Mouse (Mus musculus): ENCODE data around the gene Slc35f1. TPM values are rescaled to one million over a fixed set of nuclear protein-coding genes. Genes with fewer than 3 reads are reported as not detected.

Slc35f1 gene
- total RNA-seq, 2 experiments from 2014 or later: 32.1 to 33.9 TPM

DNA sequence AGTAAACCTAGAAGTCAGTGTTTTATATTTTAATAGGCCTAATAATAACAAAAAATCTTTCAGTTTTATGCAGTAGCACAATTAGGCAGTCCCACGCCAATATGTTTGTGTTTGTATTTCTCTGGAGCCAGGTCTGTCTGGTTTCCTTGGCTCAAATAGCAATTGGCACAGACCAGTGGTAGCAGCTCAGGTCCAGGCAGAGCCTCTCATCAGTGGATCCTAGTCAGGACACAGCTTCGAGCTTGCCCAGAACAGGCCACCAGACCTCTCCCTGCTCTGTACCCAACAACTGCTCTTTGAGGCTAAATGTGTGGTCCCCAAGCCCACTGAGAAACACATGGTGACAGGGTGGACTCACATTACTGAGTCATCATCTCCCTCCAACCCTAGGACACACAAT is 412.1 kb downstream of the Slc35f1 start:
- DNase-seq: no peak

- no peak for DNase-seq
Measured at GRCm38 (mm10) chr10:53115028-53115427, 424.7 kb downstream of the Slc35f1 start.

DNA sequence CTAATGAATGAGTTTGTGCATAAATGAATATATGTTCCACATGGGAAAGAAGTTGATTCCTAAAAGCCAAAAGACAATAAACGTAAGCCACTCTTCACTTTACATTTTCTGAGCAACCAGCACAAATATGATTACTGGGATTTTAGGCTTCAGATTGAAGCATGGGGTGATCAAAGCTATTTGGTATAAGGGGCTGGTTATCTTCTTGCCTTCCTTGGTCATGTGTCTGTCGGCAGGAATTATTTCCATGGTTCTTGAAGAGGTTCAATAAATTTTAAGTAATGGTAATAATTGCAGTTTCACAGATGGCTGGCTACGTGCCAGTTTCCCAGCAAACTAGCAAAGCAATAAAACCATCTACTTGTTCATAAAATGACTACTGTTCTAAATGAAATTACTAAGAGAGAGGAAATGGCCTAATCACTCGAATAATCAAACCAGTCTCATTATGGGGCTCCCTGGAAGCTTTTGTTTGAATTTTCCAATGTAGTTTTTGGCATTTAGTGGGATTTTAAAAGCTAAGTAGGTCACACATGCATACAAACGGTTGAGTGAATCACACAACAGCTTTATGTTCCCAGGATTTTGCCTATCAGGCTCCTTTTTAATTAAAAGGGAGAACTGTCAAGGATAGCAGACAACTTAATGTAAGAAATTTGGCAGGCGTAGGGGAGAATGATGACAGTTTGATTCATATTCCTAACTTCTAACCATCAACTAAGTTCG is 425.5 kb downstream of the Slc35f1 start:
- peak in 1 of 2 experiments; percentile 13 for DNase-seq

DNA sequence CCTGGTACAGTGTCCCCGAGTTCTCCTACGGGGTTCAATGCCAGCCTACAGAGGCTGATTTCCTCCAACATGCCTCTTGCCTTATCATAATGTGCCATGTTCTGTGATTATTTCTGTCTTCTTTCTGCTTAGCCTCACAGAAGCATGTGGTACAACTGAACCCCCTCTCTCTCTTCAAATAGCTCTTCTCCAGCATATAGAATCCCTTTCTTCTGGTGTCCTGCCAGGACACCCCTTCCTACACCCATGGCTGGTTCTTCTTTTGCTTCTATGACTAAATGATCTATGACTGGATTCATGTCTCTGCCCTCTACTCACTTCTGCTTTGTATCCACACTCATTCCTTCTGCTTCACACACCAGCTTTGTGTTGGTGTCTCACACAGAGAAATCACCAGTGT is 430.3 kb downstream of the Slc35f1 start:
- DNase-seq: no peak

DNA sequence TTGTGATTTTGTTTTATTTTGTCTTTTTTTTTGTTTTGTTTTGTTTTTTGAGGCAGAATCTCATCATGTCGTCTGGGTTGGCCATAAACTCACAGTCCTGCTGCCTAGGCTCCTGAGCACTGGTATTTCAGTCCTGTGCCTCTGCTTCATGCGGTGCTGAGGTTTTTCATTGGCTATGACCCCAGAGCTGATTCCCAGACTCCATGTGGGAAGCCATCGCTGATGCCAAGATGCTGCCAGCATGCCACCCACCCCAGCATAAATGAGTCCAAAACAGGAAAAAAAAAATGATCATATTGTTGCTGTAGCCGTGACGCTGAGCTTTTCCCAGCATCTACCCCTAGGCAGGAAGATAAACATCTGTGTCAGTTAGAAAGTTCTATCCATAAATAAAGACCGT is 434.0 kb downstream of the Slc35f1 start:
- peak; percentile 25 to 29 for DNase-seq

GRCm38 (mm10) chr10:53132707-53133106 is 442.4 kb downstream of the Slc35f1 start:
- DNase-seq: no peak

DNA sequence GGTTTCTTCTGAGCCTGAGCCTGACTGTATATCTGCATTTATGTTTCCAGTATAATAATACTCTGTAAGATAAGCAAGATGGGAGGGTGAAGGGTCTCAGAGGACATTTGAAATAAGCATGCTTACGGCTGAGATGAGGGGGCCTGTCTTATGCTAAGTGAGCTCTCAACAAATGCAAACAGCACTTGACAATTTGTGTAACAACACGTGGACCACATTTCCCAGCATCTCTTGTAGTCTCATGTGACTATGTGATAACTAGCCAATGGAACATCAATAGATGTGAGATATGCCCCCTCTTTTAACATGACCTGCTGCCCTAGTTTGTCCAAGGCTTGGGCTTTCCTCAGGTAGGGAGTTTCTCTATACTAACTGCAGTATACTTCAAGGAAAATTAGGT is 460.0 kb downstream of the Slc35f1 start:
- no peak for DNase-seq

GRCm38 (mm10) chr10:53150916-53151315 is 460.6 kb downstream of the Slc35f1 start:
- no peak for DNase-seq

DNA sequence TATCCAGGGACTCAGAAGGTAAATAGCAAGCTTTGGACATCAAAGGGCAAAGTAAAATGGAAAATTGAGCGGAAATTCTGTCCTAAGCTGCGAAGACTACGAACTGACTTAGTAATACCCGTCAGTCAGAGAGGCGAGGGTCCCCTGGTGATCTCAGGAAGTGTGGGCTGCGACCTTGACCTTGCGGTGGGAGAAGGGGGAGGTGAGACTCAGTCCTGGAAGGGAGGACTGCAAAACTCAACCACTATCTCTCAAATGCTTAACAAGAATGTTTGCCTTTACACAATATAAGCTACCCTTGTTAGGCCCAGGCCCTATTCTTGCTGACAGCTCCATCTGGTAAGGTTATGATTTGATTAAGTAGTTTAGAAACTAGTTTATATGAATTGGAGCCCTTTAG is 466.0 kb downstream of the Slc35f1 start:
- no peak for DNase-seq

DNA sequence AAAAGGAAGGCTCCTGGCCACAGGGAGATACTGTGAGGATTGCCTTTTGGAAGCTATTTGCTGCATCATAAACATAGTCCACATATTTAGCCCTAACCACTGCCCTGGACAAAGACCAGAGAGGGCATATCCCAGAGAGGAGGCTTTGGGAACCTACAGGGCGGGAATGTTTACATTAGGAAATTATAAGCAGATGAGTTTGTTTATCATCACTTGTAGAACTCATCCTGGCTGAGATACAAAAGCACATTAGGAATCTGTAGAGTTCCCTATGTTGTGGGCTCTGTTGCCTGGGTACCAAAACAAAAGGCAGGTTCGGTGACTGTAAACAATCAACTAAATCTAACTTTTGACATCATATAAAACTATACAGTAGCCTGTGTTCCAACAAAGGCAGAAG is 467.4 kb downstream of the Slc35f1 start:
- DNase-seq: no peak

Measured in layer of hippocampus, postnatal 36 days (tissue).